Mouse (Mus musculus) heart, postnatal 36 days (tissue): Measurements from ENCODE around the gene Tbc1d8. TPM values are rescaled to one million over a fixed set of nuclear protein-coding genes. Genes with fewer than 3 reads are reported as not detected.

Experiments used
- DNase-seq, 2 experiments: peaks; one replicate each; pipeline ENCODE4 v3.0.0; 2021 to 2022
- intact Hi-C: fragments of 180-260 bp; cut with DNase I; formaldehyde crosslinking; loops from one replicate; pipeline ENCODE4 v1.15.1; 2025
- total RNA-seq, 2 experiments: library from RNA; stranded (reverse); gene quantifications; 2 replicates each; pipeline ENCODE4 v1.2.3; 2021

Tbc1d8 gene
- 1 to 10 TPM; 5.5 to 6.5 TPM for total RNA-seq

DNA sequence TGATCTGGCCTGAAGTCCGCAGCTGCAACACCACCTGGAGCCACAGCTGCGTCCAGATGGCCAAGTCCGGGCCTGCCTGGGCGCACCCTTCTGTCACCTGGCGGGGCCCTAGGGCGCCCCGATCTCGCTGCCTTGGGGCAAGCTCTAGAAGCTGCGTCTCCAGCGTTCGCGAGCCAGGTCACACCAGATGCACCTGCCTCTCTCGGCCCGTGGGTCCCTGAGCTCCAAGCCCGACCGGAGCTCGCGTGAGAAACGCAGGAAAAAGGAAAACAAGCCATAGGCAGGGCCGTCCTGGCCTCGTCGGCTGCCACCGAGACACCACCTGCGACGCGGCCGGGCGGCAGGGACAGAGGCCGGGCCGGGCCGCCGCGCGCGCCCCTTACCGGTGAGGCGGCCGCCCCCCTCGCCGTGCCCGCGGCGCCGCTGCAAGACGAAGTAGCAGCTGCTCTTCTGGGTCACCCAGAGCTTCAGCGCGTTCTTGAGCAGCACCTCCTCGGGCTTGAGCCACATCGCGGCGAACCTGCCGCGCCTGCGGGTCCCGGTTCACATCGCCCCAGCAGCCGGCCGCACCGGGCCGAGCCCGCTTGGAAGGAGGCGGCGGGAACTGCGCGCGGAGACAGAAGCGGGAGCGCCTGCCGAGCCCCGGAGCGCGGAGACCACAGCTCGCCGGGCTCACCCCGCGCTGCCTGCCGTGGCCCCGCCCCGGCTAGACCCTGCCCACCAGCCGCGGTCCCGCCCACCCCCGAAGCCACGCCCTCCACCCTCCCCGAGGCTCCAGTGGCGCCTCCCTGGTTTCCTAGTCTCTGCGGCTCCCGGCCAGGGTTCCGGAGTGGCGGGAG is at the start of gene Tbc1d8:
TSS of gene Tbc1d8 (minus strand) at position 699 of the 839 bp plus-strand sequence.
- intact Hi-C loops, result loop anchor here (2.0 to 5.0 kb wide), 2 partner anchors 86 to 109 kb away; no protein-coding TSS in a partner anchor
- peak; percentile 87 to 88 for DNase-seq

DNA sequence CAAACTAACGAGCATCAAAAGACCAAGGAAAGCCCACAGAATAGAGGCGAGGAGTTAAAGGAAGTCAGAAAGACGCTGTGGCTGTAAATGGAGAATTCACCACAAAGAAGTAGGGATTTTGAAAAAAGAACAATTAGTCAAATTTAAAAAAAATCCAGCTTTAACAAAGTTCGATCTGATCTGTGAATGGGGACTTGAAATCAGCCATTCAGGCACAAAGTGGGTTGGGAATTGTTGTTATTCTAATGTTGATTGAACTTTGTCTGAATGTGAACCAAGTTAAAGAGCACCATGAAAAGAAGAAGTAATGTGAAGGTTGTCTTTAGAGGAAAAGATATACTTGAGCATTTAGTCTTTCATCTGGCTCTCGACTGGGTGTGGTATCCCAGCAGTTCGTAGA is 49.8 kb upstream of the Tbc1d8 start:
- intact Hi-C loops, result loop anchor here (10.0 kb wide), 1 partner anchor 324 kb away; no protein-coding TSS in a partner anchor
- no peak for DNase-seq

DNA sequence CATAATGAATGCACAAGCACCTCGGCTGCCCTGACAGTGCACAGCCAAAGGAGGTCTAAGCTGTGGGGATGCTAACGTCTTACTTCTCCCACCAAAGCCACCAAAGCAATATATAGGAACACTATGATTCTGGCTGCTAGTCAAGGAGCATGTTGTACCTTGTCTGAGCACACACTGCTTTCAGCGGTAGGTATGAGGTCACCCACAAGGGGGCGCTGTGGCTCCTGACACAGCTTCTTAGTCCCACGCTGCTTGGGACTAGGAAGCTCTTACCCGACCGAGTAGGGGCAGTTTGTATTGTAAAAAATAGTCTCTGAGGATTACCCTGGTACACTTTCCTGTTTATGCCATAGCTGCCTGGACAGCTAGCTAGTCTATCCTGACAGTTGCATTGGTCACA is 48.9 kb upstream of the Tbc1d8 start:
- intact Hi-C loops, result loop anchor here (10.0 kb wide), 1 partner anchor 323 kb away; no protein-coding TSS in a partner anchor
- peak; percentile 67 to 81 for DNase-seq

DNA sequence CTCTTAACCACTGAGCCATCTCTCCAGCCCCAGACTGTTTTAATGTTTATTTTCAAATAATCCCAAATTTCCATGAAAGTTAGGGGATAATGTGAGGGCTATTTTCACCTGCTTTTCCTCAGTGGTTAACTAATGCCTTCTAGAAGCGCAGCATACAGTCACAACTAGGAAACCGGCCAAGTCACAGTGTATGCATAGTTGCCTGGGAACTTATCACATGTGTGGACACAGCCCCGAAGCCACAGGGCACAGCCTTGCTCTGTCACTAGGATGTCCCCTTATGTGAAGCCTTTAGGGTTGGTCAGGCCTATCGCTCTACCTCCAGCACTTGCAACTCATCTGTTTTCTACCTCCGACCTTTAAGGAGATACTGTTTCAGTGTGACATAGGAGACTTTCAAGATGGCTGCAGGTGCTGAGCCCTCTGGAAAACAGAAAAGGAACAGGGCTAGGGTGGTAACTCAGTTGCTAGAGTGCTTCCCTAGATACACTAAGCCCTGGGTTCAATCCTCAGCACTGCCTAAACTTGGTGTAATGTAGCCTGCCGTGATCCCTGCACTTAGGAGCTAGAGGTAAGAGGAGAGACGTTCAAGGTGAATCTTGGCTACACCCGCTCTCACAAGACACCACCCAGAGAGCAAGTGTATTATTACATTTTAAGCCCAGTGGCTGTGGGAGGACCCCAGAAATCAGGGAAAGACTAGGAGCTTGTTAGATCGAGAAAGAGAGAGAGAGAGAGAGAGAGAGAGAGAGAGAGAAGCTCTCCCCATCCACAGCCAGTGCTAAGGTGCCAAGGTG is 48.0 kb upstream of the Tbc1d8 start:
- DNase-seq, result no peak
- intact Hi-C loops, result loop anchor here (10.0 kb wide), 1 partner anchor 322 kb away; no protein-coding TSS in a partner anchor

DNA sequence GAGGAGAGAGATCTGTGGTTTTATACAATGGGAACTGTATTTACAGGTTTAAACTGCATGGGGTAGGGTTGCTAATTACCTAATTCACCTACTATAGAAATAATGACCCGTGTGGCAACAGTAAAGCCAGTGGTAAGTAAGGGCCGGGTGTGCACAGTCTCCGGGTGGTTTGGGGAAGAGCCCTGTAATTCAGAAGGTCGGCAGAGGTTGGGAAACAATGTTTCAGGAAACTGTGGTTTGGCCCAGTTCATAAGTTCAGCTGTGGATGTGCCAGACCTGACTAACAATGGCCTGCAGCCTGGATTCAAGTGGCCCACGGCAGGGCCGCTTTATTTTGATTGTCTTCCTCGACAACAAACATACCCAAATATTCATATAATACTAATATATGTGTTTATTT is 47.2 kb upstream of the Tbc1d8 start:
- DNase-seq, result no peak
- intact Hi-C loops, result loop anchor here (10.0 kb wide), 1 partner anchor 321 kb away; no protein-coding TSS in a partner anchor

DNA sequence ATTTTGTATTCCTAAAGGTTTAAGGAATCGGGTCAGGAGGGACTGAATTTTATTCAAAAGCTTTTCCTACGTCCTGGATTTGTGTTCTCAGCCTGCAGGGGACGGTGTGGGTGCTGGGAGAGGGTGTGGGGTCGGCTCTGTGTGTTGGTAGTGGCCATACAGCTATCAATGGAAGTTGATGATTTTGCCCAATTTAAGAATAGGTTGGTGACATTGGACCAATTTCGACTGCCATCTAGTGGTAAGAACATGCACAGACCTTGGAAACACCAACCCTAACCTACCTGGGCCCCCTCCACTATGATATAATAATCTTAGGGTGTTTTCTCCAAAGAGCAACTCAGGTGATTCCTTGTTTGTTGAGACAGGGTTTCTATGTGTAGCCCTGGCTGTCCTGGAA is 44.0 kb upstream of the Tbc1d8 start:
- peak; percentile 28 to 29 for DNase-seq
- intact Hi-C loops, result loop anchor here (1.0 to 10.0 kb wide), 3 partner anchors 130 to 521 kb away; no protein-coding TSS in a partner anchor

DNA sequence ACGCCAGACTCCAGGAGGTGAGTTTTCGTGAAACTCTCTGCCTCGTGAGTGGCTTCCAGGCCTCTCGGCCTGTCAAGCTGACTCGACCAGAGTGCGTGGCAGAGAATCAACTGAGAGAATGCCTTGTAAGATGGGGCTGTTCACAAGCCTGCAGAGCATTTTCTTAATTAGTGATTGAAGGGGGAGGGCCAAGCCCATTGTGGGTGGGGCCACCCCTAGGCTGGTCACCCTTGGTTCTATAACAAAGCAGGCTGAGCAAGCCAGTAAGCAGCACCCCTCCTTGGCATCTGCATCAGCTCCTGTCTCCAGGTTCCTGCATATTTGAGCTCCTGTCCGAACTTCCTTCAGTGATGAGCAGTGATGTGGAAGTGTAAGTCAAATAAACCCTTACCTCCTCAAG is 42.8 kb upstream of the Tbc1d8 start:
- intact Hi-C loops, result loop anchor here (10.0 kb wide), 1 partner anchor 317 kb away; no protein-coding TSS in a partner anchor
- no peak for DNase-seq

DNA sequence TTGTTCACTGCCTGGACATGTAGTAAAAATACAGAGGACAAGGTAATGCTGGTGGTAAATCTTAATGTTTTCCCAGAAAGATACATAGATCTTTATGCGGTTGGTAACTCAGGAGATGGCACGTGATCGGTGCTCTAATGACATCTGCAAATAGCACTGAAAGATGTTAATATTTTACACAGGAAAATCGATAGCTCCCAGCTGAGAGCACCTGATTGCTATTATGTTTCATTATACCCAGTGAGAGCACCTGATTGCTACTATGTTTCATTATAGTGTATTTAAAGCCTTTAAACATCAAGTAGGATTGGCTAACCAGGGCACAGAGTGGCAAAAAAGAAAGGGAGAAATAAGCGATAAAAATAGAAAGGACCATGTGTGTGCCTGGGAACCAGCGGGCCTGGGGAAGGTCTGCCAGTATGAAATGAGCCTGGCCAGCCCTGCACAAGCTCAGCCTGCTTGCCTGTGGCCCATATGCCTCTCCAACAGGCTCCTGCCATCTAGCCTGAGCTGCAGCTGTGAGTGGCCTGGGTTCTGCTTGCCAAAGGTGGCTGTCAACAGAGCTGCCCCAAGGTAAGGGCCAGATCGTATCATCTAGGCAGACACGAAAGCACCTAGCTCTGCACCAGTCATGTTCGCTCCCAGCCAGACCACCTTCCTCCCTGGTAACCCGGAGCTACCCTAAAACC is 36.9 kb upstream of the Tbc1d8 start:
- intact Hi-C loops, result no loop called here
- no peak for DNase-seq

DNA sequence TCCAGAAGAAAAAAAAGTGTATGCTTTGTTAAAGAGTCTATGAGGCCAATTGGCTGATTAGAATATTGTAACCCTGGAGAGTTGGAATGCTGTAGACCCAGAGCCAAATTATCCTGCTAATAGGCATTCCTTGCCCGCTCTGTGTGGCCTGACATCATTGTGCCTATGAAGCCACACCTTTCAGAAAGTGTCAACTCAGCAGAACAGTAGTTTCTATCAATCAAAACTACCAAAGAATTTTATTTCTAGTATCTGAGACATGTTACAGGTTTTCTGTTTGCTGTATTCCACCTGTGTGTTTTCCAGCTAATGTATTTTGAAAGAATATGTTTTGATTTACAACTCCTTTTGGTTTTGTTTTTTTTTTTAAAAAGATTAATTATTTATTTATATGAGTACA is 33.6 kb upstream of the Tbc1d8 start:
- intact Hi-C loops, result no loop called here
- DNase-seq, result no peak

DNA sequence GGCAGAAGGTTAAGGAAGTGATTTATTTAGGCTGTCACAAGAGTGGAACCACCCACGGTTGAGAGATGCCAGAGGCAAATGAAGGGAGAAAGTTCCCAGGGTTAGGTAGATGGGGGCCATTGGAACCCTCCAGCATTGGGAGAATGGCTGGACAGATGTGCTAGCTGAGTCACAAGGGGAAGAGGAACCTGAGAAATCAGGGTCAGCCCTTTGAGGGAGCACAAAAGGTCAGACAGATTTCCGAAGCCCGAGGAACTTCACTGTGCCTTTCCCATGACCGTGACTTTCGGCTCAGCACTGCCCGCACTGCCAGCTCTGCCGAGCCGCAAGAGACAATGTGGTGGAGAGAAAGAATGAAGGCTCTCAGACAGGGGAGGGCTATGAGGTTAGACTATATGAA is 33.2 kb upstream of the Tbc1d8 start:
- DNase-seq, result no peak
- intact Hi-C loops, result no loop called here

DNA sequence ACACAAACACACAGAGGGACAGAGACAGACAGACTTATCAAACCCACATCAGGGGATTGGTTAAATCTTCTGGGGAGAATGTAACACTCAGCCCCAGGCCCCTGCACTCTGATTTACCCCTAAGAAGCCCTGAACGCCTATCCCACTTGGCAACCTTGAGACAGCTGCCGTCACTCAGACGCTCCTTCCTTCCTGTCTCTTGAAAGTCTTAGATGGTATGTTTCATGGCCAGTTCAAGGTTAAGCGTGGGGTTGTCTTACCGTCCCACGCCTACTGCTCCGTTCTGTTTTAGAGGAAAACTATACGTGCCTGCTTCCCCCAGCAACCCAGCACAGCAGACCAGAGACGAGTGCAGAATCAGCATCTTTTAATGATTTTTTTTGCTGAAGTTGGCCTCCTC is 27.0 kb upstream of the Tbc1d8 start:
- intact Hi-C loops, result no loop called here

DNA sequence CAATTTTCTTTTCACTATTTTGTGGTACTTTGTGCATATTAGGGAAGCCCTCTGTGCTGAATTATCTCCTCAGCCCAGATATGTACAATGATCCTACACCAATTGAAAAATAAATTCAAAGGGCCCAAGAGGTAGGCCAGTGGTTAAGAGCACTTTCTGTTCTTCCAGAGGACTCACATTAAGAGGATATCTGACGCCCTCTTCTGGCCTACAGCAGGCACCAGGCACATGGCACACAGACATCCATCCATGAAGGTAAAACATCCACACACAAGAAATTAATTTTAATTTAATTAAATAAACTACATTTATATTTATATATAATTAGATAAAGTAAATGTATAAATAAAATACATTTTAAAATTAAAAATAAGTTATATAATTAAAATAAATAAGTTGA is 25.7 kb upstream of the Tbc1d8 start:
- intact Hi-C loops, result loop anchor here (1.0 to 5.0 kb wide), 2 partner anchors 97 to 112 kb away; no protein-coding TSS in a partner anchor
- peak in 1 of 2 experiments; percentile 25 for DNase-seq

More for the DNA sequence above, 27.0 kb upstream of the Tbc1d8 start:
- DNase-seq, result no peak

DNA sequence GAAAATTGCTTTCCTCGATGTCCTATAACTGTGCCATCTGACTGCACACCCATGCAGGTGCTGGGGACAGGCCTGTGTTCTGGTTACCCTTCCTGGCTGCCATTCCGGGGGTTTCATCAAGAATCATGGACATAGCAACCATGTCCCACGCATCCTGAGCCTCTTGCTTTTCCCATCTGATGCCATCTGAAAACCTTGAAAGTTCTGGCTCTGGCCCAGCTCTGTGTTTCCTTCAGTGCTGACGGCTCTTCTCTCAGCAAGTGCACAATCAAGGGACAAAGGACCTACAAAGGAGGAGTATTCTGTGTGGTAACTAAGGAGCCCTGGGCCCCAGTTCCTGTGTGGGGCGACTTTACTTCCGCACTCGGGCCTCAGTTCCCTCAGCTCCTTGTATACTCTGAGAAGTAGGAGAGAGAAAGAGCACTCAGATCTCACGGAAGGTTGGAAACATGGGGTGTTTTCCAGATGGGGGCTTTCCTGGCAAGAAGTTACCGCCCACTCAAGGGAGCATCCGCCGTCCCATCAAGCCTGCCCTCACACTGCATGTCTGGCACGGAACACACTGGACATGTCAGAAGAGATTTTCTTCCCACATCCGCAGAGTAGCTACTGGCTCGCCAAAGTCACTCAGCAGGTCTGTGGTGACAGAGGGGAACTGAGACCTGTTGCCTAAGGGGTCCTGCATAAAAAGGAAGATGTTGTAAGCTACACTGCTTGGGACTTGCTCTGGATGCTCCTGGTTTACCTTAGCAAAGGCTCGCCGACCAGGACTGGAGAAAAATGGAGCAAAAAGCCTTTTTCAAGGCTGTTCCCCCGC is 24.5 kb upstream of the Tbc1d8 start:
- DNase-seq, result peak in 1 of 2 experiments; percentile 19
- intact Hi-C loops, result loop anchor here (5.0 kb wide), 1 partner anchor 96 kb away; no protein-coding TSS in a partner anchor

DNA sequence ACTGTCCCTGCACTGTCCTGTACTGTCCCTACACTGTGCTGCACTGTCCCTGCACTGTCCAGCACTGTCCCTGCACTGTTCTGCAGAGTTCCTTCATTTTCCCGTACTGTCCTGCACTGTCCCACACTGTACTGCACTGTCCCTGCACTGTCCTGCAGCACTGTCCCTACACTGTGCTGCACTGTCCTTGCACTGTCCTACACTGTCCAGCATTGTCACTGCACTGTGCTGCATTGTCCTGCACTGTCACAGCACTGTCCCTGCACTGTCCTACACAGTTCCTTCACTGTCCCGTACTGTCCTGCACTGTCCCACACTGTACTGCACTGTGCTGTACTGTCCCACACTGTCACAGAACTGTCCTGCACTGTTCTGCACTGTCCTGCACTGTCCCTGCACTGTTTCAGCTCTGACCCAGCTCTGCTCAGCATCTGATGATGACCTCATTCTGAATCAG is 21.0 kb upstream of the Tbc1d8 start:
- intact Hi-C loops, result no loop called here

DNA sequence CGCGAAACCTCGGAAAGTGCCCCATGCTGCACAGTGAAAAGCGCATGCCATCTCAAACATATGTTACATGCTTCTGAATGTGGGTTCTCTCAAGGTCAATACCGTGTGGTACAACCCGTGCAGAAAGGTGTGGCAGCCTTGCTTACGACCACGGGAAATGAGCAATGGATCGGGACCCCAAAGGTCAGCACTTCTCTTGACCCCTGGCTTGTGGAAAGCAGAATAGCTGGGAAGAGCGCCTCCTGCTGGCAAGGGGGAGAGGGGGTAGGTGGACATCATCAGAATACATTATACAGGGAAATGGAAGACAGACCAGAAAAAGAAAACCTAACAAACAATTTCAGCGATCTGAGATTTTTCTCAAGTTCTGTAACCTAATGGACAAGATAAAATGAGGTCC is 19.2 kb upstream of the Tbc1d8 start:
- no peak for DNase-seq
- intact Hi-C loops, result no loop called here

More for the DNA sequence above, 21.0 kb upstream of the Tbc1d8 start:
- DNase-seq, result no peak

DNA sequence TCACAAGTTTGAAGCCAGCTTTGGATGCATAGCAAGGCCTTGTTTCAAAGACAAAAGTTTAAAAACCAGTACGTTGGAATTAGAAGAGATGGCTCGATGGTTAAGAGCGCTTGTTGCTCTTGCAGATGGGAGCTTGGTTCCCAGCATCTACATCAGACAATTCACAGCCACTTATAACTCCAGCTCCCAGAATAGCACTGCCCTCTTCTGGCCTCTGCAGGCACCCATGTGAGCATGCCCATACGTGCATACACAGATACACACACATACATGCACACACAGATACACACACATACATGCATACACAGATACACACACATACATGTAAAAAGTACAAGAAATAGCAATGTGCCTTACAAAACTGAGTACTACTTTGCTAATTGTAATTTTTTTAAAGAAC is 18.4 kb upstream of the Tbc1d8 start:
- DNase-seq, result no peak
- intact Hi-C loops, result no loop called here

DNA sequence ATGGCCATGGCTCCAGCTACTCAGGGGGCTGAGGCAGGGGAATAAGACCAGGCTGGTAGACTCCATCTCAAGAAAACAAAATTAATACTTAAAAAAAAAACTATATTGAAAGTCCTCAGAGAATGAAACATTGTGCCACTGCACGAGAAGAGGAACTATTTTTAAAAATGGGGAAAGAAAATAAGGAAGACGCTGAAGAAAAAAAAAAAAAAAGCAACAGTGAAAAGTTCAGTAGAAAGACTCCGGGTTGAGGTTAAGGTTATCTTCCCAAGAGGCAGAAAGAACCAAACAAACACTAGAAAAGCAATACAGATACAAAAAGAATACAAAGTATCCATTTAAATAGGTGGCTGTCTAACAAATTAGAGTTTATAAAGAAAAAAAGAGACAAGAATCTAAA is 15.1 kb upstream of the Tbc1d8 start:
- intact Hi-C loops, result no loop called here
- no peak for DNase-seq

DNA sequence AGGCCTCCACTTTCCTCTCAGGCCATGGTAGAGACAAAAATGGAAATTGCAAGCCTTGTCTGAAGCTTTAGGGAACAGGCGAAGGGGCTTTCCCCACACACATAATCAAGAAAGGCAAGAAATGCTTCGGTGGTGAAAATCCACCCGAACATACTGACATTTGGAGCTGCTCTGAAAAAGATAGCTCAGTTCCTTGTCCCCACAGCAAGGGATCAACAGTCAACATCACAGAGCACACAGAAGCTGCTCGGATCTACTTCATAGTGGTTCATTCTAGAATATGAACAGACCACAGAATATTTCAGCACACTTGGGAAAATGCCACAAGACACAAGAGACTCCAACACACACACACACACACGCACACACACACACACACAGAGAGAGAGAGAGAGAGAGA is 14.6 kb upstream of the Tbc1d8 start:
- DNase-seq, result no peak
- intact Hi-C loops, result no loop called here

DNA sequence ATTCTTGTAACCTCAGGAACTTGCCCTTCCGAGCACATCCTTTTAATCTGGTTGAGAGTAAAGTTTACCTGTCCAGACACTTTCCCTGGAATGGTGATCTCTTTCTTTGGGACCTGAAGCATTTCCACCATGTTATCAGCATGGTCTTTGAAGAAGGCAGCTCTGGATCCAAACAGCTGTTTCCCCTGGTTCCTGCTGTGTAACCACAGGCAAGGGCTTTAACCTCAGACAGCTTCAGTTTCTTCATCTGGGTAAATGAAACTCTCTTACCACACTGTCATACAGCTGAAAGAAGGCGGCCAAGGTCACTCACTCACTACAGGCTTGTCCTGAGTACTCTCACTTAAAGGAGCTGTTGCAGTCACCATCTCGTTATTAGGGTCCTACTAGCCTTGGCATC is 8.8 kb upstream of the Tbc1d8 start:
- DNase-seq, result no peak
- intact Hi-C loops, result no loop called here
